Mouse (Mus musculus): ENCODE measurements around the gene Sirt7.

DNA sequence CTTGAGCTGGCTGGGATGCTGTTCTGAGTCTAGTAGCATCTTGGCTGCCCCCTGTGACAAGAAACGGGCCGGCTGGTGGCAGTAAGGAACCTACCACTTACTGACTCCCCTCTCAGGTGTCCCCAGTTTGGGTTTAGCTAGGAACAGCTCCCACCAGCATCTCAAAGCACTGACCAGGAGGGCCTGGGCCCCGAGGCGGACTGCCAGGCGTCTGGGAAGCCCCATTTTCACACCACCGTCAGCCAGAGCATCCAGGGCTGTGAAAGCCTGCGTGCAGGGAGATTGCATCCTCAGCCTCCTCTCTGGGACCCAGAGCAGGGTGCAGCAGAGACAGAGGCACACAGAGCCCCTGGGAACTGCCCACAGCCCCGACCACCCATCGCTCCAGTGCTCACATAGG, 16.2 kb upstream of the Sirt7 start:
- TF ChIP-seq CTCF (IDR thresholded peaks at IDR 0.05; ENCODE audit: low read depth, low read length) (no peak), GATA1 (IDR thresholded peaks at IDR 0.05; ENCODE audit: borderline replicate concordance, low read length) (no peak), GATA2 (IDR thresholded peaks at IDR 0.05; ENCODE audit: borderline replicate concordance, low read depth, low read length) (no peak), TAL1 (conservative IDR thresholded peaks at IDR 0.05; ENCODE audit: low read depth, low read length) (no peak)
